Comparison of ENCODE assay signal across 26 mouse cellular contexts in the genomic region with DNA sequence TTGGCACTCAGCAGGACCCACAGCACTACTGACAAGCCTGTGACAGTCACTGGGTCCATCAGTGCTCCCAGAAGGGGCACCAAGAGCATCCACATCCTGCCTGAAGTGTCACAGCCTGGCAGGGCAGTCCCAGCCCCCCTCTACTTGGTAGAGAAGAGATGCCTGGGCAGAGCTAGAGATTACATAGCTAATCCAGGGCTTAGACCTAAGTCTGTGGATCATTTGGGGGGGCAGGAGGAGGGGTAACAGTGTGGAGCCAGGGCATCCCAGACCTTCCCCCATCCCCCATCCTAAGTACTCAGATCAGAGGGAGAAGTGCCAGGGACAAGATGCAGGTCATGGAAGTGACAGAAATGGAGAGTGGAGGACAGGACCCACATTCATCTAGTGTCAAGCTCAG. TPM values are rescaled to one million over a fixed set of nuclear protein-coding genes. Genes with fewer than 3 reads are reported as not detected.
DNase-seq lines count a peak whose midpoint lies in the region; ATAC-seq and TF ChIP-seq lines count a peak whose summit lies in the region.
"Had no signal": no experiment of that assay in that cellular context is flagged by ENCODE, and none has a peak within 500 bp of the region (broad histone marks: within the 10 kb centered on the region; RNA-seq: fewer than 3 reads in every experiment).

No protein-coding gene starts in this region.

- no peak overlapping the region for H3K4me3 ChIP-seq in cerebellum, adult 2 months (replicated peaks; ENCODE audit: insufficient read depth, low read depth, low read length)
- no peak overlapping the region for H3K4me3 ChIP-seq in heart, embryonic 13.5 days
- no peak overlapping the region for H3K4me3 ChIP-seq in midbrain, embryonic 16.5 days (ENCODE audit: low read depth, low read length)
- no peak overlapping the region for H3K4me3 ChIP-seq in midbrain, postnatal 0 days (ENCODE audit: low read depth, low read length)
- H3K4me3 ChIP-seq: erythroblast, embryonic 14.5 days; hindbrain, embryonic 12.5 days had no signal

- H3K4me2 ChIP-seq in heart, embryonic 13.5 days: no peak overlapping the region
- no peak overlapping the region for H3K4me2 ChIP-seq in midbrain, embryonic 16.5 days (ENCODE audit: low read length)
- H3K4me2 ChIP-seq in midbrain, postnatal 0 days (ENCODE audit: low read depth, low read length, poor library complexity, severe bottlenecking): no peak overlapping the region
- H3K4me2 ChIP-seq: hindbrain, embryonic 12.5 days had no signal

- DNase-seq in cerebellum, adult 8-10 months: peak; percentile 12
- no peak for DNase-seq in cerebellum, adult 2 months
- no peak for DNase-seq in heart, postnatal 14 days
- DNase-seq in midbrain, postnatal 0 days (ENCODE audit: low spot score): no peak
- no peak for DNase-seq in layer of hippocampus, adult 9-10 months (ENCODE audit: low spot score)
- DNase-seq: adrenal gland, adult 8-10 months; gastrocnemius, postnatal 36 days; kidney, adult 2 months; kidney, postnatal 10 days; lung, adult 18-20 months; thymus, postnatal 14 days had no signal

- H3K36me3 ChIP-seq in heart, embryonic 13.5 days: peaks cover 14% of the 10 kb centered on the region
- no peaks in the 10 kb centered on the region for H3K36me3 ChIP-seq in midbrain, embryonic 16.5 days (ENCODE audit: control insufficient read depth, insufficient read depth, low read length)
- peaks cover 2% of the 10 kb centered on the region; the same call in 1 of the 2 replicates for H3K36me3 ChIP-seq in midbrain, postnatal 0 days (ENCODE audit: insufficient read depth, low read length)

- intact Hi-C loops in heart, postnatal 14 days (cut with DNase I): no loop called here

- H3K9ac ChIP-seq in heart, embryonic 13.5 days: peak overlapping the region; percentile 5; the same call in 1 of the 2 replicates
- H3K9ac ChIP-seq in midbrain, embryonic 16.5 days (ENCODE audit: low read depth, low read length): peak overlapping the region; percentile 26; the same call in 1 of the 2 replicates
- H3K9ac ChIP-seq in midbrain, postnatal 0 days (replicated peaks; ENCODE audit: low read length, poor library complexity, severe bottlenecking): no peak overlapping the region; the same call in 1 of the 2 replicates
- H3K9ac ChIP-seq: hindbrain, embryonic 12.5 days had no signal

- no peak for ATAC-seq in heart, embryonic 13.5 days (ENCODE audit: extremely low read depth, insufficient number of reproducible peaks, low FRiP score, low TSS enrichment)
- no peak for ATAC-seq in midbrain, embryonic 16.5 days
- no peak for ATAC-seq in midbrain, postnatal 0 days (ENCODE audit: low FRiP score)
- ATAC-seq: CD4-positive, CD25-positive, alpha-beta regulatory T cell, adult 4 months; forebrain, embryonic 14.5 days; inflammation-experienced regulatory T-cells, adult 6 months; Patski had no signal

- TF ChIP-seq POLR2A in cerebellum, adult 2 months (IDR thresholded peaks at IDR 0.05; ENCODE audit: borderline replicate concordance, insufficient read depth, low read length): no peak

- no peak for TF ChIP-seq CTCF in cerebellum, adult 2 months (IDR thresholded peaks at IDR 0.05; ENCODE audit: borderline replicate concordance, insufficient read depth, low read depth, low read length)
- TF ChIP-seq CTCF in midbrain, postnatal 0 days (IDR thresholded peaks at IDR 0.05): no peak

- H3K27ac ChIP-seq in cerebellum, adult 2 months (ENCODE audit: insufficient read depth, low read length): no peak overlapping the region
- no peak overlapping the region for H3K27ac ChIP-seq in heart, embryonic 13.5 days (replicated peaks)
- no peak overlapping the region for H3K27ac ChIP-seq in midbrain, embryonic 16.5 days (ENCODE audit: low read length)
- no peak overlapping the region for H3K27ac ChIP-seq in midbrain, postnatal 0 days (ENCODE audit: low read depth, low read length)
- H3K27ac ChIP-seq: hindbrain, embryonic 12.5 days had no signal

- H3K9me3 ChIP-seq in heart, embryonic 13.5 days: no peaks in the 10 kb centered on the region
- H3K9me3 ChIP-seq in midbrain, embryonic 16.5 days (replicated peaks; ENCODE audit: control insufficient read depth, low read length, poor library complexity, severe bottlenecking): no peaks in the 10 kb centered on the region
- no peaks in the 10 kb centered on the region for H3K9me3 ChIP-seq in midbrain, postnatal 0 days (ENCODE audit: low read length)
- H3K9me3 ChIP-seq: hindbrain, embryonic 12.5 days had no signal

- peaks cover 19% of the 10 kb centered on the region for H3K4me1 ChIP-seq in cerebellum, adult 2 months (ENCODE audit: control insufficient read depth, insufficient read depth, low read length)
- H3K4me1 ChIP-seq in heart, embryonic 13.5 days: peaks cover 40% of the 10 kb centered on the region
- peaks cover 17% of the 10 kb centered on the region for H3K4me1 ChIP-seq in midbrain, embryonic 16.5 days (ENCODE audit: control insufficient read depth, insufficient read depth, low read length)
- peaks cover 5% of the 10 kb centered on the region; the same call in 1 of the 2 replicates for H3K4me1 ChIP-seq in midbrain, postnatal 0 days (ENCODE audit: insufficient read depth, low read length)

- no peaks in the 10 kb centered on the region for H3K27me3 ChIP-seq in cerebellum, adult 2 months (ENCODE audit: control insufficient read depth, insufficient read depth, low read length)
- H3K27me3 ChIP-seq in heart, embryonic 13.5 days (replicated peaks): no peaks in the 10 kb centered on the region
- H3K27me3 ChIP-seq in midbrain, embryonic 16.5 days (ENCODE audit: control insufficient read depth, insufficient read depth, low read depth, low read length): no peaks in the 10 kb centered on the region
- H3K27me3 ChIP-seq in midbrain, postnatal 0 days (ENCODE audit: insufficient read depth, low read length): no peaks in the 10 kb centered on the region
- H3K27me3 ChIP-seq: hindbrain, embryonic 12.5 days; Patski had no signal

RNA-seq across cellular contexts. Expression of a gene that starts 2.2 kb away (rescaled TPM):
- polyA plus RNA-seq in cerebellum, adult 2 months (2012; rRNA removed): 331 and 332 TPM in 2 replicates
- 407 and 462 TPM in 2 replicates for polyA plus RNA-seq in heart, embryonic 13.5 days (2015; fragmentation: Nextera tagmentation; extraction: Ambion mirVana)
- total RNA-seq in heart, postnatal 14 days (2021): 1,000 to 10,000 TPM; 1,061 to 1,067 TPM
- polyA plus RNA-seq in midbrain, embryonic 16.5 days (2015; fragmentation: Nextera tagmentation; extraction: Ambion mirVana): 234 and 247 TPM in 2 replicates
- 137 and 237 TPM in 2 replicates for total RNA-seq in midbrain, postnatal 0 days (2014; rRNA removed)
- 271 and 281 TPM in 2 replicates for polyA plus RNA-seq in midbrain, postnatal 0 days (2015; fragmentation: Nextera tagmentation; extraction: Ambion mirVana)

RNA-seq across cellular contexts. Expression of a gene that starts 11.7 kb away (rescaled TPM):
- polyA plus RNA-seq in cerebellum, adult 2 months (2012; rRNA removed): 15.8 and 19.9 TPM in 2 replicates
- polyA plus RNA-seq in heart, embryonic 13.5 days (2015; fragmentation: Nextera tagmentation; extraction: Ambion mirVana): 80.5 and 99.3 TPM in 2 replicates
- total RNA-seq in heart, postnatal 14 days (2021): 10 to 100 TPM; 73.8 to 83.6 TPM
- 8.1 and 9.2 TPM in 2 replicates for polyA plus RNA-seq in midbrain, embryonic 16.5 days (2015; fragmentation: Nextera tagmentation; extraction: Ambion mirVana)
- 8.8 and 13.4 TPM in 2 replicates for total RNA-seq in midbrain, postnatal 0 days (2014; rRNA removed)
- polyA plus RNA-seq in midbrain, postnatal 0 days (2015; fragmentation: Nextera tagmentation; extraction: Ambion mirVana): 5.4 and 5.5 TPM in 2 replicates

RNA-seq across cellular contexts. Expression of a gene that starts 14.4 kb away (rescaled TPM):
- polyA plus RNA-seq in cerebellum, adult 2 months (2012; rRNA removed): 4.8 and 5.5 TPM in 2 replicates
- polyA plus RNA-seq in heart, embryonic 13.5 days (2015; fragmentation: Nextera tagmentation; extraction: Ambion mirVana): 4.1 and 5.4 TPM in 2 replicates
- total RNA-seq in heart, postnatal 14 days (2021): 1 to 10 TPM; 2.0 to 2.6 TPM
- polyA plus RNA-seq in midbrain, embryonic 16.5 days (2015; fragmentation: Nextera tagmentation; extraction: Ambion mirVana): 6.4 and 6.6 TPM in 2 replicates
- 3.5 and 4.0 TPM in 2 replicates for total RNA-seq in midbrain, postnatal 0 days (2014; rRNA removed)
- polyA plus RNA-seq in midbrain, postnatal 0 days (2015; fragmentation: Nextera tagmentation; extraction: Ambion mirVana): 2.7 and 3.0 TPM in 2 replicates

RNA-seq across cellular contexts. Expression of a gene that starts 14.4 kb away (rescaled TPM):
- 8.4 and 9.4 TPM in 2 replicates for polyA plus RNA-seq in cerebellum, adult 2 months (2012; rRNA removed)
- polyA plus RNA-seq in heart, embryonic 13.5 days (2015; fragmentation: Nextera tagmentation; extraction: Ambion mirVana): 51.7 and 60.0 TPM in 2 replicates
- total RNA-seq in heart, postnatal 14 days (2021): 10 to 100 TPM; 66.8 to 69.4 TPM
- polyA plus RNA-seq in midbrain, embryonic 16.5 days (2015; fragmentation: Nextera tagmentation; extraction: Ambion mirVana): 24.5 and 28.8 TPM in 2 replicates
- 18.5 and 22.1 TPM in 2 replicates for total RNA-seq in midbrain, postnatal 0 days (2014; rRNA removed)
- polyA plus RNA-seq in midbrain, postnatal 0 days (2015; fragmentation: Nextera tagmentation; extraction: Ambion mirVana): 26.2 and 33.2 TPM in 2 replicates

RNA-seq across cellular contexts. Expression of a gene that starts 22.2 kb away (rescaled TPM):
- polyA plus RNA-seq in cerebellum, adult 2 months (2012; rRNA removed): 0.08 and 0.33 TPM in 2 replicates
- polyA plus RNA-seq in heart, embryonic 13.5 days (2015; fragmentation: Nextera tagmentation; extraction: Ambion mirVana): not detected in 2 replicates
- total RNA-seq in heart, postnatal 14 days (2021): not detected
- polyA plus RNA-seq in midbrain, embryonic 16.5 days (2015; fragmentation: Nextera tagmentation; extraction: Ambion mirVana): not detected in 2 replicates
- not detected in 2 replicates for total RNA-seq in midbrain, postnatal 0 days (2014; rRNA removed)
- not detected in 2 replicates for polyA plus RNA-seq in midbrain, postnatal 0 days (2015; fragmentation: Nextera tagmentation; extraction: Ambion mirVana)
- total RNA-seq: adrenal gland, adult 8-10 months; common myeloid progenitor, adult 5-6 weeks; ES-E14; gastrocnemius, postnatal 36 days; layer of hippocampus, adult 18-20 months; left cerebral cortex, postnatal 36 days had no signal
- polyA plus RNA-seq: CD4-positive, CD25-positive, alpha-beta regulatory T cell, adult 4 months; embryonic facial prominence, embryonic 11.5 days; erythroblast, embryonic 14.5 days; forebrain, embryonic 14.5 days; heart, embryonic 16.5 days; inflammation-experienced regulatory T-cells, adult 6 months; neural tube, embryonic 11.5 days had no signal
